Comparison of ENCODE assay signal across 15 mouse cellular contexts in genomic region chr6:30698036-30698435, GRCm38 (mm10). TPM values are rescaled to one million over a fixed set of nuclear protein-coding genes. Genes with fewer than 3 reads are reported as not detected.
DNase-seq lines count a peak whose midpoint lies in the region; ATAC-seq and TF ChIP-seq lines count a peak whose summit lies in the region.
"Had no signal": no experiment of that assay in that cellular context is flagged by ENCODE, and none has a peak within 500 bp of the region (broad histone marks: within the 10 kb centered on the region; RNA-seq: fewer than 3 reads in every experiment).

No protein-coding gene starts in this region.

- intact Hi-C loops in heart, postnatal 25 days (cut with DNase I): no loop called here

- no peaks in the 10 kb centered on the region for H3K27me3 ChIP-seq in lung, embryonic 14.5 days (ENCODE audit: insufficient read depth, low read length)
- H3K27me3 ChIP-seq in heart, postnatal 0 days (ENCODE audit: control insufficient read depth, insufficient read depth, low read length): no peaks in the 10 kb centered on the region
- no peaks in the 10 kb centered on the region for H3K27me3 ChIP-seq in stomach, embryonic 14.5 days (ENCODE audit: control insufficient read depth, insufficient read depth, low read length)
- H3K27me3 ChIP-seq: hindbrain, embryonic 13.5 days had no signal

- H3K9ac ChIP-seq in lung, embryonic 14.5 days: no peak overlapping the region
- no peak overlapping the region for H3K9ac ChIP-seq in heart, postnatal 0 days (replicated peaks; ENCODE audit: low read depth, low read length)
- H3K9ac ChIP-seq in stomach, embryonic 14.5 days (replicated peaks; ENCODE audit: low read depth, low read length): no peak overlapping the region
- H3K9ac ChIP-seq: hindbrain, embryonic 13.5 days had no signal

- DNase-seq in heart, adult 11 months: peak; percentile 86
- no peak for DNase-seq in heart, postnatal 25 days (ENCODE audit: low spot score)
- no peak for DNase-seq in lung, embryonic 14.5 days
- DNase-seq in lung, postnatal 36 days: no peak
- no peak for DNase-seq in heart, postnatal 0 days (ENCODE audit: low spot score)
- no peak for DNase-seq in thymus, postnatal 0 days (ENCODE audit: low spot score)
- DNase-seq in layer of hippocampus, postnatal 10 days (ENCODE audit: low spot score in 2 of 2): no peak
- DNase-seq: cerebellum, adult 8-10 months; lung, adult 2 months had no signal

- no peak for TF ChIP-seq EP300 in heart, postnatal 0 days (IDR thresholded peaks at IDR 0.05; ENCODE audit: low read depth)

- no peak for TF ChIP-seq CTCF in lung, embryonic 14.5 days (IDR thresholded peaks at IDR 0.05; ENCODE audit: low read depth)
- no peak for TF ChIP-seq CTCF in heart, postnatal 0 days (IDR thresholded peaks at IDR 0.05; ENCODE audit: low read depth)

- H3K4me1 ChIP-seq in lung, embryonic 14.5 days (ENCODE audit: insufficient read depth): peaks cover 16% of the 10 kb centered on the region
- peaks cover 3% of the 10 kb centered on the region for H3K4me1 ChIP-seq in heart, postnatal 0 days (ENCODE audit: control insufficient read depth, insufficient read depth)
- peaks cover 20% of the 10 kb centered on the region; the same call in 1 of the 2 replicates for H3K4me1 ChIP-seq in stomach, embryonic 14.5 days (ENCODE audit: control insufficient read depth, insufficient read depth, low read length)

- H3K9me3 ChIP-seq in lung, embryonic 14.5 days (ENCODE audit: low read depth, low read length): no peaks in the 10 kb centered on the region
- H3K9me3 ChIP-seq in heart, postnatal 0 days (replicated peaks; ENCODE audit: control insufficient read depth, low read length): no peaks in the 10 kb centered on the region
- H3K9me3 ChIP-seq in stomach, embryonic 14.5 days (ENCODE audit: control insufficient read depth, low read depth, low read length): no peaks in the 10 kb centered on the region
- H3K9me3 ChIP-seq: hindbrain, embryonic 13.5 days had no signal

- H3K4me2 ChIP-seq in lung, embryonic 14.5 days: no peak overlapping the region
- no peak overlapping the region for H3K4me2 ChIP-seq in heart, postnatal 0 days (ENCODE audit: low read depth, low read length)
- H3K4me2 ChIP-seq in stomach, embryonic 14.5 days (replicated peaks; ENCODE audit: low read depth, low read length): no peak overlapping the region
- H3K4me2 ChIP-seq: hindbrain, embryonic 13.5 days had no signal

- ATAC-seq in lung, embryonic 14.5 days (ENCODE audit: insufficient read depth): no peak
- no peak for ATAC-seq in heart, postnatal 0 days (ENCODE audit: insufficient read depth, low read depth)
- no peak for ATAC-seq in stomach, embryonic 14.5 days (ENCODE audit: insufficient number of reproducible peaks, insufficient read depth, low FRiP score, low read depth)

- WGBS in lung, embryonic 14.5 days: 79% methylated on average over 4 of the region's 4 CpGs
- WGBS in heart, postnatal 0 days: 80% methylated on average over 4 of the region's 4 CpGs
- 65% methylated on average over 4 of the region's 4 CpGs for WGBS in stomach, embryonic 14.5 days

- no peaks in the 10 kb centered on the region for H3K36me3 ChIP-seq in lung, embryonic 14.5 days (ENCODE audit: insufficient read depth)
- H3K36me3 ChIP-seq in heart, postnatal 0 days (replicated peaks; ENCODE audit: control insufficient read depth, insufficient read depth, low read length): no peaks in the 10 kb centered on the region
- H3K36me3 ChIP-seq in stomach, embryonic 14.5 days (ENCODE audit: control insufficient read depth, insufficient read depth, low read length): no peaks in the 10 kb centered on the region
- H3K36me3 ChIP-seq: hindbrain, embryonic 13.5 days had no signal

- peak overlapping the region; percentile 75 for H3K27ac ChIP-seq in lung, embryonic 14.5 days (ENCODE audit: low read depth)
- peak overlapping the region; percentile 69 for H3K27ac ChIP-seq in heart, postnatal 0 days (ENCODE audit: low read depth)
- H3K27ac ChIP-seq in stomach, embryonic 14.5 days (ENCODE audit: low read length): peak overlapping the region; percentile 86
- H3K27ac ChIP-seq: hindbrain, embryonic 13.5 days had no signal

- H3K4me3 ChIP-seq in lung, embryonic 14.5 days (ENCODE audit: low read depth, low read length): no peak overlapping the region
- H3K4me3 ChIP-seq in heart, postnatal 0 days (ENCODE audit: low read depth, low read length): no peak overlapping the region
- no peak overlapping the region for H3K4me3 ChIP-seq in stomach, embryonic 14.5 days (ENCODE audit: low read depth, low read length)
- H3K4me3 ChIP-seq: hindbrain, embryonic 13.5 days had no signal

RNA-seq across cellular contexts. Expression of gene Cep41, which starts 4.5 kb away (rescaled TPM):
- total RNA-seq in heart, postnatal 25 days (2021): 1 to 10 TPM; 1.9 to 3.1 TPM
- 11.6 and 12.8 TPM in 2 replicates for polyA plus RNA-seq in lung, embryonic 14.5 days (2014; fragmentation: Nextera tagmentation; extraction: Ambion mirVana)
- 1.7 and 4.7 TPM in 2 replicates for total RNA-seq in heart, postnatal 0 days (2014; rRNA removed; ENCODE audit: low replicate concordance)
- polyA plus RNA-seq in heart, postnatal 0 days (2015; fragmentation: Nextera tagmentation; extraction: Ambion mirVana): 5.7 and 7.5 TPM in 2 replicates
- polyA plus RNA-seq in stomach, embryonic 14.5 days (2014; fragmentation: Nextera tagmentation; extraction: Ambion mirVana): 10.8 and 12.9 TPM in 2 replicates
- 14.1 and 15.0 TPM in 2 replicates for polyA plus RNA-seq in thymus, postnatal 0 days (2015; fragmentation: Nextera tagmentation; extraction: Ambion mirVana)
- total RNA-seq in layer of hippocampus, postnatal 10 days (2021): 1 to 10 TPM; 5.7 to 7.0 TPM

RNA-seq across cellular contexts. Expression of gene Mest, which starts 25.3 kb away (rescaled TPM):
- total RNA-seq in heart, postnatal 25 days (2021): 10 to 100 TPM; 12.3 to 15.2 TPM
- 1,596 and 1,677 TPM in 2 replicates for polyA plus RNA-seq in lung, embryonic 14.5 days (2014; fragmentation: Nextera tagmentation; extraction: Ambion mirVana)
- 717 and 1,330 TPM in 2 replicates for total RNA-seq in heart, postnatal 0 days (2014; rRNA removed; ENCODE audit: low replicate concordance)
- polyA plus RNA-seq in heart, postnatal 0 days (2015; fragmentation: Nextera tagmentation; extraction: Ambion mirVana): 664 and 669 TPM in 2 replicates
- 1,146 and 1,247 TPM in 2 replicates for polyA plus RNA-seq in stomach, embryonic 14.5 days (2014; fragmentation: Nextera tagmentation; extraction: Ambion mirVana)
- polyA plus RNA-seq in thymus, postnatal 0 days (2015; fragmentation: Nextera tagmentation; extraction: Ambion mirVana): 55.0 and 63.2 TPM in 2 replicates
- total RNA-seq in layer of hippocampus, postnatal 10 days (2021): 10 to 100 TPM; 77.2 to 86.6 TPM

RNA-seq across cellular contexts. Expression of gene Cpa1, which starts 59.0 kb away (rescaled TPM):
- total RNA-seq in heart, postnatal 25 days (2021): under 1 TPM in 1 of 2 experiments, not detected in 1; 0.16 TPM
- 1.9 and 3.0 TPM in 2 replicates for polyA plus RNA-seq in lung, embryonic 14.5 days (2014; fragmentation: Nextera tagmentation; extraction: Ambion mirVana)
- total RNA-seq in heart, postnatal 0 days (2014; rRNA removed; ENCODE audit: low replicate concordance): 11.5 and 16.8 TPM in 2 replicates
- polyA plus RNA-seq in heart, postnatal 0 days (2015; fragmentation: Nextera tagmentation; extraction: Ambion mirVana): 4.4 and 6.2 TPM in 2 replicates
- 1.5 and 116 TPM in 2 replicates for polyA plus RNA-seq in stomach, embryonic 14.5 days (2014; fragmentation: Nextera tagmentation; extraction: Ambion mirVana)
- 0.23 and 0.30 TPM in 2 replicates for polyA plus RNA-seq in thymus, postnatal 0 days (2015; fragmentation: Nextera tagmentation; extraction: Ambion mirVana)
- total RNA-seq in layer of hippocampus, postnatal 10 days (2021): not detected
- total RNA-seq: ES-E14; layer of hippocampus, adult 18-20 months; left cerebral cortex, postnatal 25 days had no signal
- polyA plus RNA-seq: neural tube, embryonic 11.5 days had no signal

Comparison
In these comparisons a context has a peak if more than half of its experiments do, and no peak if none do; other contexts are left out.
1. RNA of gene Mest, which starts 25.3 kb away (polyA plus RNA-seq): 1,596 to 1,677 TPM in lung, embryonic 14.5 days, 1,146 to 1,247 TPM in stomach, embryonic 14.5 days and 664 to 669 TPM in heart, postnatal 0 days; 55.0 to 63.2 TPM in thymus, postnatal 0 days; every median in the first group is over 10 times any median in the second.
2. Peak in every context shown above with its lines, with median percentiles within 50 percentile points of each other: H3K27ac ChIP-seq.